Mouse (Mus musculus) naive thymus-derived CD4-positive, alpha-beta T cell, adult 5 months (primary cell): ENCODE data around the gene Hist1h3f. TPM values are rescaled to one million over a fixed set of nuclear protein-coding genes. Genes with fewer than 3 reads are reported as not detected.

Experiments used
- polyA plus RNA-seq: library from polyadenylated mRNA; unstranded; fragments of 100-300 nt; shearing (Covaris generic); gene quantifications from one replicate; pipeline ENCODE4 v1.2.1, GENCODE M21; 2017

Hist1h3f gene
- polyA plus RNA-seq, 1 experiment from 2014 or later = 1.5 TPM

Other genes starting within 250 kb of the Hist1h3f start
- 10.4 TPM for gene Zfp322a, start 174.8 kb upstream of the Hist1h3f start, polyA plus RNA-seq
- gene Abt1, start 120.2 kb upstream of the Hist1h3f start, polyA plus RNA-seq = 18.0 TPM
- not detected for gene Btn1a1, start 78.2 kb upstream of the Hist1h3f start, polyA plus RNA-seq
- not detected for gene Btn2a2, start 55.2 kb upstream of the Hist1h3f start, polyA plus RNA-seq
- gene Hist1h4h, start 13.0 kb upstream of the Hist1h3f start, polyA plus RNA-seq = 6.2 TPM
- not detected for gene Hist1h2af, start 10.1 kb upstream of the Hist1h3f start, polyA plus RNA-seq
- not detected for gene Hist1h3g, start 8.6 kb upstream of the Hist1h3f start, polyA plus RNA-seq
- 0.42 TPM for gene Hist1h2bh, start 660 bp upstream of the Hist1h3f start, polyA plus RNA-seq
- not detected for gene Hist1h4f, start 7.6 kb downstream of the Hist1h3f start, polyA plus RNA-seq
- 0.37 TPM for gene Hist1h1d, start 9.2 kb downstream of the Hist1h3f start, polyA plus RNA-seq
- 5.2 TPM for gene Hist1h3e, start 18.3 kb downstream of the Hist1h3f start, polyA plus RNA-seq
- gene Hist1h2ae, start 27.2 kb downstream of the Hist1h3f start, polyA plus RNA-seq = 1.9 TPM
- gene Hist1h2bg, start 27.3 kb downstream of the Hist1h3f start, polyA plus RNA-seq = 1.2 TPM
- gene Hist1h2bf, start 30.1 kb downstream of the Hist1h3f start, polyA plus RNA-seq = not detected
- gene Hist1h2ad, start 30.3 kb downstream of the Hist1h3f start, polyA plus RNA-seq = not detected
- gene Hist1h3d, start 31.7 kb downstream of the Hist1h3f start, polyA plus RNA-seq = 0.40 TPM
- gene Hist1h4d, start 37.5 kb downstream of the Hist1h3f start, polyA plus RNA-seq = 19.6 TPM
- 1.4 TPM for gene Hist1h2be, start 77.1 kb downstream of the Hist1h3f start, polyA plus RNA-seq
- 7.9 TPM for gene Hist1h1e, start 78.5 kb downstream of the Hist1h3f start, polyA plus RNA-seq
- gene Hist1h2ac, start 139.9 kb downstream of the Hist1h3f start, polyA plus RNA-seq = 2.4 TPM
- 9.8 TPM for gene Hist1h2bc, start 140.1 kb downstream of the Hist1h3f start, polyA plus RNA-seq
- not detected for gene Hist1h1t, start 151.8 kb downstream of the Hist1h3f start, polyA plus RNA-seq
- 9.2 TPM for gene Hist1h4c, start 154.4 kb downstream of the Hist1h3f start, polyA plus RNA-seq
- gene Hfe, start 166.8 kb downstream of the Hist1h3f start, polyA plus RNA-seq = not detected
- 41.7 TPM for gene Hist1h1c, start 194.8 kb downstream of the Hist1h3f start, polyA plus RNA-seq
- not detected for gene Hist1h3c, start 201.6 kb downstream of the Hist1h3f start, polyA plus RNA-seq
- gene Hist1h2bb, start 202.7 kb downstream of the Hist1h3f start, polyA plus RNA-seq = not detected
- gene Hist1h2ab, start 207.1 kb downstream of the Hist1h3f start, polyA plus RNA-seq = 1.9 TPM
- gene Hist1h3b, start 208.2 kb downstream of the Hist1h3f start, polyA plus RNA-seq = not detected
- 7.2 TPM for gene Hist1h4b, start 213.0 kb downstream of the Hist1h3f start, polyA plus RNA-seq
- gene Hist1h4a, start 217.2 kb downstream of the Hist1h3f start, polyA plus RNA-seq = 1.1 TPM
- 5.4 TPM for gene Hist1h3a, start 218.3 kb downstream of the Hist1h3f start, polyA plus RNA-seq
- not detected for gene Hist1h1a, start 219.6 kb downstream of the Hist1h3f start, polyA plus RNA-seq
- gene Trim38, start 225.9 kb downstream of the Hist1h3f start, polyA plus RNA-seq = not detected